Mouse (Mus musculus) forebrain, embryonic 15.5 days (tissue): ENCODE results near the gene Lst1. TPM values are rescaled to one million over a fixed set of nuclear protein-coding genes. Genes with fewer than 3 reads are reported as not detected.
"Not testable (repeated sequence)": the region's sequence is repeated elsewhere in the genome, so short reads cannot be mapped to it uniquely, and the experiment has no call there.

Experiments used
- ATAC-seq: fragments of 200-750 bp; cut with Nextera tagmentation; replicated peaks from 2 replicates; pipeline ENCODE4 v1.8.0; 2017; ENCODE audit warnings: mild to moderate bottlenecking, moderate TSS enrichment, moderate library complexity
- H3K27ac ChIP-seq: fragments of 300-500 bp; sonication (generic); replicated peaks from 2 replicates; pipeline ENCODE4 v1.5.1; 2015; ENCODE audit warnings: mild to moderate bottlenecking, inconsistent platforms
- H3K27me3 ChIP-seq: fragments of 300-500 bp; sonication (generic); 2 replicates; pipeline ENCODE4 v1.6.1; 2015; ENCODE audit warnings: inconsistent platforms
- H3K36me3 ChIP-seq: fragments of 300-500 bp; sonication (generic); 2 replicates; pipeline ENCODE4 v1.6.1; 2015; ENCODE audit warnings: mild to moderate bottlenecking, inconsistent platforms
- H3K4me1 ChIP-seq: fragments of 300-500 bp; sonication (generic); 2 replicates; pipeline ENCODE4 v1.6.1; 2015; ENCODE audit warnings: inconsistent platforms
- H3K4me2 ChIP-seq: fragments of 300-500 bp; sonication (generic); replicated peaks from 2 replicates; pipeline ENCODE4 v1.6.1; 2015; ENCODE audit warnings: mild to moderate bottlenecking, inconsistent platforms
- H3K4me3 ChIP-seq: fragments of 300-500 bp; sonication (generic); 2 replicates; pipeline ENCODE4 v1.5.1; 2015; ENCODE audit warnings: mild to moderate bottlenecking, inconsistent platforms
- H3K9ac ChIP-seq: fragments of 300-500 bp; sonication (generic); replicated peaks from 2 replicates; pipeline ENCODE4 v1.6.1; 2015; ENCODE audit warnings: mild to moderate bottlenecking, inconsistent platforms
- H3K9me3 ChIP-seq: fragments of 300-500 bp; sonication (generic); 2 replicates; pipeline ENCODE4 v1.6.1; 2016; ENCODE audit warnings: inconsistent platforms
- WGBS: fragments of 180-500 bp; shearing (Covaris S2); methylation state at CpG from one replicate; pipeline ENCODE4 v1.1.7; 2015; ENCODE audit warnings: mixed read lengths; 5-methylcytosine and 5-hydroxymethylcytosine counted together
- polyA plus RNA-seq: library from polyadenylated mRNA; unstranded; fragments of >200 nt; fragmentation: Nextera tagmentation; extraction: Ambion mirVana; gene quantifications from 2 replicates; pipeline ENCODE4 v1.2.1, GENCODE M21; 2015

Lst1 gene
- 6.2 and 6.8 TPM in 2 replicates for polyA plus RNA-seq

GRCm38 (mm10) chr17:35187959-35188610, at the start of gene Lst1:
Lst1 (minus strand) TSS chr17:35188439.
- Histone ChIP-seq H3K27me3 (no peaks in the 10 kb centered on the region), H3K4me2 (no peak within 1 kb of the TSS), H3K36me3 (no peaks in the 10 kb centered on the region), H3K9me3 (no peaks in the 10 kb centered on the region), H3K9ac (no peak within 1 kb of the TSS), H3K4me1 (peaks cover 14% of the 10 kb centered on the region), H3K4me3 (no peak within 1 kb of the TSS), H3K27ac (no peak within 1 kb of the TSS)
- no peak for ATAC-seq
- WGBS = 69% methylated on average over 7 of the region's 7 CpGs

- 89% methylated on average over 12 of the region's 12 CpGs for WGBS
These were observed 49.3 kb upstream of the Lst1 start for GRCm38 (mm10) chr17:35237504-35237903.

GRCm38 (mm10) chr17:35236996-35237395, 48.8 kb upstream of the Lst1 start:
- peak overlapping the region; percentile 96 for H3K27ac ChIP-seq
- peak overlapping the region; percentile 95 for H3K4me2 ChIP-seq
- no peaks in the 10 kb centered on the region for H3K9me3 ChIP-seq
- WGBS = 82% methylated on average over 9 of the region's 9 CpGs
- peak overlapping the region; percentile 72 for H3K9ac ChIP-seq
- peaks cover 4% of the 10 kb centered on the region; the same call in 1 of the 2 replicates for H3K36me3 ChIP-seq
- H3K27me3 ChIP-seq = no peaks in the 10 kb centered on the region
- peak overlapping the region; percentile 56 for H3K4me3 ChIP-seq
- peaks cover 46% of the 10 kb centered on the region for H3K4me1 ChIP-seq
- ATAC-seq = no peak

More at GRCm38 (mm10) chr17:35237504-35237903, 49.3 kb upstream of the Lst1 start:
- H3K9ac ChIP-seq = no peak overlapping the region
- H3K36me3 ChIP-seq = peaks cover 4% of the 10 kb centered on the region; the same call in 1 of the 2 replicates
- H3K4me3 ChIP-seq = no peak overlapping the region
- H3K27ac ChIP-seq = no peak overlapping the region
- H3K4me1 ChIP-seq = peaks cover 41% of the 10 kb centered on the region
- no peaks in the 10 kb centered on the region for H3K27me3 ChIP-seq
- ATAC-seq = no peak
- no peak overlapping the region for H3K4me2 ChIP-seq
- H3K9me3 ChIP-seq = no peaks in the 10 kb centered on the region

- Histone ChIP-seq H3K4me3 (peak overlapping the region; percentile 56), H3K27me3 (no peaks in the 10 kb centered on the region), H3K27ac (peak overlapping the region; percentile 96), H3K9ac (peak overlapping the region; percentile 72), H3K4me2 (peak overlapping the region; percentile 95), H3K9me3 (no peaks in the 10 kb centered on the region), H3K36me3 (peaks cover 4% of the 10 kb centered on the region; the same call in 1 of the 2 replicates), H3K4me1 (peaks cover 50% of the 10 kb centered on the region)
- peak; percentile 81 for ATAC-seq
- WGBS = under 1% methylated on average over 18 of the region's 18 CpGs
These were observed 48.1 kb upstream of the Lst1 start for GRCm38 (mm10) chr17:35236390-35236746.

- peak within 1 kb of the TSS; percentile 95 for H3K4me2 ChIP-seq
- H3K36me3 ChIP-seq = peaks cover 9% of the 10 kb centered on the region; the same call in 1 of the 2 replicates
These were observed 47.6 kb upstream of the Lst1 start, which contains the start of gene Nfkbil1 for GRCm38 (mm10) chr17:35235614-35236389. Nfkbil1 (minus strand) TSS chr17:35235792.

GRCm38 (mm10) chr17:35234903-35235302, 46.7 kb upstream of the Lst1 start:
- WGBS = 6% methylated on average over 29 of the region's 31 CpGs
- no peak for ATAC-seq
- H3K27ac ChIP-seq = peak overlapping the region; percentile 96
- H3K9ac ChIP-seq = peak overlapping the region; percentile 72
- H3K36me3 ChIP-seq = peaks cover 12% of the 10 kb centered on the region
- peak overlapping the region; percentile 95 for H3K4me2 ChIP-seq
- peaks cover 40% of the 10 kb centered on the region for H3K4me1 ChIP-seq
- H3K4me3 ChIP-seq = peak overlapping the region; percentile 56
- no peaks in the 10 kb centered on the region for H3K27me3 ChIP-seq
- H3K9me3 ChIP-seq = no peaks in the 10 kb centered on the region

More at GRCm38 (mm10) chr17:35235614-35236389, 47.6 kb upstream of the Lst1 start, which contains the start of gene Nfkbil1:
- H3K9ac ChIP-seq = peak within 1 kb of the TSS; percentile 72
- peak; percentile 83 for ATAC-seq
- no peaks in the 10 kb centered on the region for H3K9me3 ChIP-seq
- H3K27me3 ChIP-seq = no peaks in the 10 kb centered on the region
- H3K4me1 ChIP-seq = peaks cover 47% of the 10 kb centered on the region
- H3K27ac ChIP-seq = peak within 1 kb of the TSS; percentile 96
- H3K4me3 ChIP-seq = peak within 1 kb of the TSS; percentile 56
- under 1% methylated on average over 35 of the region's 35 CpGs for whole genome bisulfite sequencing

- not testable (repeated sequence) for H3K27me3 ChIP-seq, ATAC-seq, H3K27ac ChIP-seq, H3K9me3 ChIP-seq, H3K4me3 ChIP-seq, H3K9ac ChIP-seq
- H3K4me1 ChIP-seq = peaks cover 40% of the 10 kb centered on the region
- peaks cover 17% of the 10 kb centered on the region for H3K36me3 ChIP-seq
- 82% methylated on average over 7 of the region's 7 CpGs for WGBS
- H3K4me2 ChIP-seq = peak overlapping the region; percentile 95; the same call in 1 of the 2 replicates
These were observed 45.9 kb upstream of the Lst1 start for GRCm38 (mm10) chr17:35234090-35234489.

GRCm38 (mm10) chr17:35233114-35233980, 45.1 kb upstream of the Lst1 start, which contains the start of gene Atp6v1g2:
Atp6v1g2 (plus strand) TSS chr17:35233660.
- Histone ChIP-seq H3K4me3 (peak within 1 kb of the TSS; percentile 56), H3K9ac (no peak within 1 kb of the TSS; the same call in 1 of the 2 replicates), H3K9me3 (no peaks in the 10 kb centered on the region), H3K27me3 (no peaks in the 10 kb centered on the region), H3K36me3 (peaks cover 23% of the 10 kb centered on the region), H3K4me1 (peaks cover 40% of the 10 kb centered on the region), H3K27ac (peak within 1 kb of the TSS; percentile 96), H3K4me2 (peak within 1 kb of the TSS; percentile 95)
- no peak for ATAC-seq
- 73% methylated on average over 18 of the region's 18 CpGs for WGBS

- no peak overlapping the region for H3K4me2 ChIP-seq
- H3K4me1 ChIP-seq = peaks cover 40% of the 10 kb centered on the region
- WGBS = 95% methylated on average over 5 of the region's 5 CpGs
- no peak overlapping the region for H3K4me3 ChIP-seq
- H3K9me3 ChIP-seq = no peaks in the 10 kb centered on the region
- no peak for ATAC-seq
- peaks cover 29% of the 10 kb centered on the region for H3K36me3 ChIP-seq
- H3K27ac ChIP-seq = 0 out of 2 replicates have a peak overlapping the region, but pooled peaks have one; percentile 17
- H3K27me3 ChIP-seq = no peaks in the 10 kb centered on the region
- H3K9ac ChIP-seq = no peak overlapping the region
These were observed 44.4 kb upstream of the Lst1 start for GRCm38 (mm10) chr17:35232659-35233058.

GRCm38 (mm10) chr17:35232043-35232442, 43.8 kb upstream of the Lst1 start:
- Histone ChIP-seq H3K9me3 (no peaks in the 10 kb centered on the region), H3K4me2 (0 out of 2 replicates have a peak overlapping the region, but pooled peaks have one; percentile 14), H3K4me3 (0 out of 2 replicates have a peak overlapping the region, but pooled peaks have one; percentile 4), H3K9ac (no peak overlapping the region), H3K36me3 (peaks cover 29% of the 10 kb centered on the region), H3K27me3 (no peaks in the 10 kb centered on the region), H3K27ac (no peak overlapping the region), H3K4me1 (peaks cover 38% of the 10 kb centered on the region)
- no peak for ATAC-seq
- 13% methylated on average over 12 of the region's 12 CpGs for WGBS

GRCm38 (mm10) chr17:35231022-35231421, 42.8 kb upstream of the Lst1 start:
- no peak overlapping the region for H3K4me3 ChIP-seq
- peaks cover 29% of the 10 kb centered on the region for H3K36me3 ChIP-seq
- H3K9me3 ChIP-seq = no peaks in the 10 kb centered on the region
- no peaks in the 10 kb centered on the region for H3K27me3 ChIP-seq
- ATAC-seq = no peak
- no peak overlapping the region for H3K27ac ChIP-seq
- H3K4me2 ChIP-seq = no peak overlapping the region
- 95% methylated on average over 10 of the region's 10 CpGs for WGBS
- peaks cover 31% of the 10 kb centered on the region for H3K4me1 ChIP-seq
- no peak overlapping the region for H3K9ac ChIP-seq
